Mouse (Mus musculus) thymus, postnatal 10 days (tissue): Measurements from ENCODE around the gene Auts2.

Experiments
- DNase-seq, 2 experiments: peaks; one replicate each; pipeline ENCODE4 v3.0.0; 2021; ENCODE audit warnings: low spot score in 2 of 2

Gene Auts2

GRCm38 (mm10) chr5:132186659-132187058 is 356.5 kb downstream of the Auts2 start:
- no peak for DNase-seq

- no peak for DNase-seq
Measured at GRCm38 (mm10) chr5:132186221-132186620, 356.9 kb downstream of the Auts2 start.

GRCm38 (mm10) chr5:132184395-132185095 is 358.6 kb downstream of the Auts2 start:
- DNase-seq, result no peak

GRCm38 (mm10) chr5:132182077-132182476 is 361.1 kb downstream of the Auts2 start:
- DNase-seq, result no peak

GRCm38 (mm10) chr5:132170010-132170409 is 373.1 kb downstream of the Auts2 start:
- DNase-seq, result no peak

GRCm38 (mm10) chr5:132168805-132169204 is 374.3 kb downstream of the Auts2 start:
- no peak for DNase-seq

- DNase-seq, result no peak
Measured at GRCm38 (mm10) chr5:132168224-132168623, 374.9 kb downstream of the Auts2 start.

GRCm38 (mm10) chr5:132166559-132166958 is 376.6 kb downstream of the Auts2 start:
- DNase-seq, result no peak

GRCm38 (mm10) chr5:132163960-132164359 is 379.2 kb downstream of the Auts2 start:
- DNase-seq, result no peak

GRCm38 (mm10) chr5:132162206-132162533 is 381.0 kb downstream of the Auts2 start:
- DNase-seq, result no peak

- DNase-seq, result peak in 1 of 2 experiments; percentile 3
Measured at GRCm38 (mm10) chr5:132161338-132162205, 381.6 kb downstream of the Auts2 start.

- DNase-seq, result no peak
Measured at GRCm38 (mm10) chr5:132144181-132144580, 399.0 kb downstream of the Auts2 start.

GRCm38 (mm10) chr5:132140816-132141215 is 402.3 kb downstream of the Auts2 start:
- DNase-seq, result no peak

- no peak for DNase-seq
Measured at GRCm38 (mm10) chr5:132135941-132136663, 407.0 kb downstream of the Auts2 start.

GRCm38 (mm10) chr5:132131948-132132347 is 411.2 kb downstream of the Auts2 start:
- DNase-seq, result no peak

- no peak for DNase-seq
Measured at GRCm38 (mm10) chr5:132130577-132130976, 412.6 kb downstream of the Auts2 start.

- no peak for DNase-seq
Measured at GRCm38 (mm10) chr5:132126626-132127025, 416.5 kb downstream of the Auts2 start.

GRCm38 (mm10) chr5:132115631-132116030 is 427.5 kb downstream of the Auts2 start:
- DNase-seq, result no peak

GRCm38 (mm10) chr5:132114561-132115301 is 428.4 kb downstream of the Auts2 start:
- no peak for DNase-seq

GRCm38 (mm10) chr5:132113480-132113879 is 429.7 kb downstream of the Auts2 start:
- no peak for DNase-seq

GRCm38 (mm10) chr5:132112666-132113065 is 430.5 kb downstream of the Auts2 start:
- DNase-seq, result no peak

GRCm38 (mm10) chr5:132102426-132102825 is 440.7 kb downstream of the Auts2 start:
- no peak for DNase-seq
